Mouse (Mus musculus) embryonic fibroblast, embryonic 13.5 days (primary cell): ENCODE results near the gene Pask.

Experiments used
- CTCF ChIP-seq: IDR thresholded peaks from 2 replicates; pipeline ENCODE4 v1.5.1; 2011; ENCODE audit warnings: mild to moderate bottlenecking, control low read depth, low read length, moderate library complexity, borderline replicate concordance; ENCODE audit not compliant: insufficient read depth
- POLR2A ChIP-seq: IDR thresholded peaks from 2 replicates; pipeline ENCODE4 v1.6.1; 2011; ENCODE audit warnings: low read depth, mild to moderate bottlenecking, control low read depth, low read length, moderate library complexity

DNA sequence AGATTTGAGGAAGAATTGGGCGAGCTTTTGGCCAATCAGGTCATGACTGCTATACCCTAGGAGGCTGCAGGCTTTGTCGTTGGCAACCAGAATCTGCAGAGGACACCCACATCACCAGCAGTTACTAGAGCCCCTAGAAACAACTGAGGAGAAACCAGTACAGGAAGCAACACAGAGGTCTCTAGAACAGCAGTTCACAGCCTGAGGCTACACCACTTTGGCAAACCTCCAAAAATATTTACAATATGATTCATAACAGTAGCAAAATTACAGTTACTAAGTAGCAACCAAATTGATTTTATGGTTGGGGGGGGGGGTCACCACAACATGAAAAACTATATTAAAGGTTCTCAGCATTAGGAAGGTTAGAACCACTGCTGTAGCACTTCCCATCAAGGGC, 8.7 kb downstream of the Pask start:
- TF ChIP-seq CTCF = no peak
- TF ChIP-seq POLR2A = no peak
